Mouse (Mus musculus): ENCODE data around the gene Epas1.

GRCm38 (mm10) chr17:86829383-86830175 is 76.1 kb downstream of the Epas1 start:
- TF ChIP-seq CTCF (IDR thresholded peaks at IDR 0.05; ENCODE audit: borderline replicate concordance, extremely low read depth, insufficient read depth, insufficient read length) (no peak), POLR2A (IDR thresholded peaks at IDR 0.05; ENCODE audit: borderline replicate concordance, extremely low read depth, insufficient read depth, insufficient read length, poor library complexity, severe bottlenecking) (no peak)
